ENCODE assay signal across 12 mouse cellular contexts in genomic region chr5:54178966-54179547, GRCm38 (mm10).
DNase-seq lines count a peak whose midpoint lies in the region; ATAC-seq lines count a peak whose summit lies in the region.
"Had no signal": no experiment of that assay in that cellular context is flagged by ENCODE, and none has a peak within 500 bp of the region (broad histone marks: within the 10 kb centered on the region; RNA-seq: fewer than 3 reads in every experiment).

No protein-coding gene starts in this region.

- H3K9me3 ChIP-seq in hindbrain, embryonic 12.5 days (replicated peaks), result no peaks in the 10 kb centered on the region
- H3K9me3 ChIP-seq in hindbrain, embryonic 16.5 days (ENCODE audit: control insufficient read depth, low read length), result no peaks in the 10 kb centered on the region
- 0 out of 2 replicates have a peak, but pooled peaks cover 5% of the 10 kb centered on the region for H3K9me3 ChIP-seq in neural tube, embryonic 15.5 days (replicated peaks)
- H3K9me3 ChIP-seq: limb, embryonic 15.5 days; lung, embryonic 15.5 days had no signal

- peak overlapping the region; percentile 8; the same call in 1 of the 2 replicates for H3K27ac ChIP-seq in hindbrain, embryonic 12.5 days
- H3K27ac ChIP-seq in hindbrain, embryonic 16.5 days (ENCODE audit: low read depth, low read length), result no peak overlapping the region
- no peak overlapping the region for H3K27ac ChIP-seq in neural tube, embryonic 15.5 days (replicated peaks)
- H3K27ac ChIP-seq: layer of hippocampus, adult 2 months; limb, embryonic 15.5 days had no signal

- 48% methylated on average over 13 of the region's 13 CpGs for WGBS in hindbrain, embryonic 12.5 days
- WGBS in hindbrain, embryonic 16.5 days, result 66% methylated on average over 13 of the region's 13 CpGs
- WGBS in neural tube, embryonic 15.5 days, result 63% methylated on average over 13 of the region's 13 CpGs

- H3K36me3 ChIP-seq in hindbrain, embryonic 12.5 days, result no peaks in the 10 kb centered on the region
- H3K36me3 ChIP-seq in hindbrain, embryonic 16.5 days (ENCODE audit: control insufficient read depth, insufficient read depth, low read length), result no peaks in the 10 kb centered on the region
- H3K36me3 ChIP-seq in neural tube, embryonic 15.5 days, result no peaks in the 10 kb centered on the region
- H3K36me3 ChIP-seq: limb, embryonic 15.5 days; lung, embryonic 15.5 days had no signal

- H3K27me3 ChIP-seq in hindbrain, embryonic 12.5 days, result no peaks in the 10 kb centered on the region
- H3K27me3 ChIP-seq in hindbrain, embryonic 16.5 days (replicated peaks; ENCODE audit: control insufficient read depth, insufficient read depth, low read length), result no peaks in the 10 kb centered on the region
- no peaks in the 10 kb centered on the region for H3K27me3 ChIP-seq in neural tube, embryonic 15.5 days (replicated peaks)
- H3K27me3 ChIP-seq: limb, embryonic 15.5 days; lung, embryonic 15.5 days had no signal

- peaks cover 28% of the 10 kb centered on the region for H3K4me1 ChIP-seq in hindbrain, embryonic 12.5 days
- H3K4me1 ChIP-seq in hindbrain, embryonic 16.5 days (ENCODE audit: control insufficient read depth, insufficient read depth, low read depth, low read length), result peaks cover 16% of the 10 kb centered on the region
- peaks cover 25% of the 10 kb centered on the region for H3K4me1 ChIP-seq in neural tube, embryonic 15.5 days

- H3K4me2 ChIP-seq in hindbrain, embryonic 12.5 days (replicated peaks), result no peak overlapping the region
- H3K4me2 ChIP-seq in hindbrain, embryonic 16.5 days (ENCODE audit: low read length), result no peak overlapping the region
- no peak overlapping the region for H3K4me2 ChIP-seq in neural tube, embryonic 15.5 days
- H3K4me2 ChIP-seq: limb, embryonic 15.5 days; lung, embryonic 15.5 days had no signal

- H3K4me3 ChIP-seq in hindbrain, embryonic 12.5 days, result no peak overlapping the region
- no peak overlapping the region for H3K4me3 ChIP-seq in hindbrain, embryonic 16.5 days (ENCODE audit: low read length)
- no peak overlapping the region for H3K4me3 ChIP-seq in neural tube, embryonic 15.5 days (replicated peaks)
- H3K4me3 ChIP-seq: layer of hippocampus, adult 2 months; limb, embryonic 15.5 days; lung, embryonic 15.5 days had no signal

- ATAC-seq in hindbrain, embryonic 12.5 days (ENCODE audit: low FRiP score), result no peak
- no peak for ATAC-seq in hindbrain, embryonic 16.5 days
- ATAC-seq in neural tube, embryonic 15.5 days (ENCODE audit: low FRiP score), result no peak

- intact Hi-C loops in heart, postnatal 10 days (cut with DNase I), result no loop called here

- peak; percentile 83 for DNase-seq in heart, adult 11 months
- DNase-seq in heart, postnatal 10 days, result no peak
- peak; percentile 50 for DNase-seq in neural tube, embryonic 10.5 days (ENCODE audit: extremely low spot score, low spot score)
- no peak for DNase-seq in thymus, adult 18-20 months
- no peak for DNase-seq in left cerebral cortex, adult 18-20 months (ENCODE audit: low spot score in 2 of 2)
- DNase-seq: cerebellum, adult 2 months had no signal

- H3K9ac ChIP-seq in hindbrain, embryonic 12.5 days, result no peak overlapping the region
- no peak overlapping the region for H3K9ac ChIP-seq in hindbrain, embryonic 16.5 days (ENCODE audit: low read depth, low read length)
- no peak overlapping the region for H3K9ac ChIP-seq in neural tube, embryonic 15.5 days (replicated peaks)
- H3K9ac ChIP-seq: limb, embryonic 15.5 days; lung, embryonic 15.5 days had no signal

Comparison
In these comparisons a context has a peak if more than half of its experiments do, and no peak if none do; other contexts are left out.
1. DNase-seq: peak in heart, adult 11 months (single experiment) and neural tube, embryonic 10.5 days (single experiment); none in heart, postnatal 10 days (0 of 2), thymus, adult 18-20 months (0 of 2) and left cerebral cortex, adult 18-20 months (0 of 2).